Mouse (Mus musculus) lung, postnatal 0 days (tissue): ENCODE data around the gene Adcyap1r1.

ENCODE experiments used
- CTCF ChIP-seq: IDR thresholded peaks from 2 replicates; pipeline ENCODE4 v1.5.1; 2016; ENCODE audit warnings: antibody characterized with exemption, mild to moderate bottlenecking
- EP300 ChIP-seq: IDR thresholded peaks from 2 replicates; pipeline ENCODE4 v1.6.1; 2016; ENCODE audit warnings: antibody characterized with exemption, mild to moderate bottlenecking, control low read depth

GRCm38 (mm10) chr6:55501061-55501460, 49.3 kb downstream of the Adcyap1r1 start:
- TF ChIP-seq EP300 (no peak), CTCF (no peak)
